Mouse (Mus musculus) midbrain, postnatal 0 days (tissue): ENCODE data around the gene Ddx27. TPM values are rescaled to one million over a fixed set of nuclear protein-coding genes. Genes with fewer than 3 reads are reported as not detected.

ENCODE experiments used
- ATAC-seq: fragments of 200-750 bp; cut with Nextera tagmentation; 2 replicates; pipeline ENCODE4 v1.8.0; 2017; ENCODE audit warnings: moderate number of reproducible peaks, mild to moderate bottlenecking, moderate TSS enrichment, moderate library complexity; ENCODE audit not compliant: low FRiP score
- DNase-seq: peaks from one replicate; pipeline ENCODE4 v3.0.0-alpha.2; 2015; ENCODE audit warnings: low spot score
- H3K27ac ChIP-seq: fragments of 300-500 bp; sonication (generic); 2 replicates; pipeline ENCODE4 v1.5.1; 2014; ENCODE audit warnings: low read depth, mild to moderate bottlenecking, low read length, mixed read lengths
- H3K27me3 ChIP-seq: fragments of 300-500 bp; sonication (generic); 2 replicates; pipeline ENCODE4 v1.6.1; 2014; ENCODE audit warnings: low read length, control low read depth, mixed read lengths; ENCODE audit not compliant: insufficient read depth
- H3K36me3 ChIP-seq: fragments of 300-500 bp; sonication (generic); 2 replicates; pipeline ENCODE4 v1.6.1; 2014; ENCODE audit warnings: low read length, control low read depth, mixed read lengths; ENCODE audit not compliant: insufficient read depth
- H3K4me1 ChIP-seq: fragments of 300-500 bp; sonication (generic); 2 replicates; pipeline ENCODE4 v1.6.1; 2014; ENCODE audit warnings: mild to moderate bottlenecking, control low read depth, antibody characterized with exemption, low read length, mixed read lengths; ENCODE audit not compliant: insufficient read depth
- H3K4me2 ChIP-seq: fragments of 300-500 bp; sonication (generic); 2 replicates; pipeline ENCODE4 v1.6.1; 2014; ENCODE audit warnings: low read depth, mild to moderate bottlenecking, low read length, mixed read lengths; ENCODE audit not compliant: poor library complexity, severe bottlenecking
- H3K4me3 ChIP-seq: fragments of 300-500 bp; sonication (generic); 2 replicates; pipeline ENCODE4 v1.5.1; 2014; ENCODE audit warnings: low read depth, mild to moderate bottlenecking, low read length, moderate library complexity
- H3K9ac ChIP-seq: fragments of 300-500 bp; sonication (generic); replicated peaks from 2 replicates; pipeline ENCODE4 v1.6.1; 2014; ENCODE audit warnings: mild to moderate bottlenecking, low read length, moderate library complexity, mixed read lengths; ENCODE audit not compliant: poor library complexity, severe bottlenecking
- H3K9me3 ChIP-seq: fragments of 300-500 bp; sonication (generic); 2 replicates; pipeline ENCODE4 v1.6.1; 2016; ENCODE audit warnings: low read length, control low read depth
- CTCF ChIP-seq: IDR thresholded peaks from 2 replicates; pipeline ENCODE4 v1.5.1; 2016; ENCODE audit warnings: antibody characterized with exemption, mild to moderate bottlenecking
- WGBS: fragments of 180-500 bp; shearing (Covaris S2); extraction: QIAGEN DNeasy Blood & Tissue Kit; methylation state at CpG from one replicate; pipeline ENCODE4 v1.1.7; 2014; 5-methylcytosine and 5-hydroxymethylcytosine counted together
- polyA plus RNA-seq: library from polyadenylated mRNA; unstranded; fragments of >200 nt; fragmentation: Nextera tagmentation; extraction: Ambion mirVana; gene quantifications from 2 replicates; pipeline ENCODE4 v1.2.1, GENCODE M21; 2015
- total RNA-seq: library from RNA; depleted of rRNA; stranded (reverse); fragments of >200 nt; gene quantifications from 2 replicates; pipeline ENCODE4 v1.2.3, GENCODE M21; 2014

The Ddx27 gene
- total and polyA plus RNA-seq, 2 experiments from 2014 or later, result 29.5 to 38.6 TPM

DNA sequence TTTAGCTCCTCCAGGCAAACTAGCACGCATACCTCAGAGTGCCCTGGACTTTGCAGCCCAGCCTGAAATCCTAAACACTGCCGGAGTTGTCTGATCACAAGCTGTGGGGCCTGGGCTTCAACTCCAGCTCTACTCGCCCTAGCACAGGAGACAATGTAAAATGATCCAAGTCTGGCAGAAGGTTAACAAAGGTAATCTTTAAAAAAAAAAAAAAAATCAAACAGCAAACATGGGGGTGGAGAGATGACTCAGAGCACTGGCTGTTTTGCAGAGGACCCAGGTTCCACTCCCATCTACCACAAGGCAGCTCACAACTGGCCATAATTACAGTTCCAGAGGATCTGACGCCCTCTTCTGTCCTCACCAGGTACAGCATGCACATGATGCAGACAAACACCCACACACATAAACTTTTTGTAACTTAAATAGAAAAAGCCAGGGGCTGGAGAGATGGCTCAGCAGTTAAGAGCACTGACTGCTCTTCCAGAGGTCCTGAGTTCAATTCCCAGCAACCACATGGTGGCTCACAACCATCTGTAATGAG lies 31.6 kb upstream of the Ddx27 start:
- Histone ChIP-seq H3K4me3 (no peak overlapping the region), H3K27me3 (no peaks in the 10 kb centered on the region), H3K4me2 (no peak overlapping the region), H3K4me1 (no peaks in the 10 kb centered on the region), H3K9me3 (no peaks in the 10 kb centered on the region), H3K36me3 (no peaks in the 10 kb centered on the region), H3K27ac (no peak overlapping the region), H3K9ac (no peak overlapping the region)
- DNase-seq, result no peak
- TF ChIP-seq CTCF, result no peak
- no peak for ATAC-seq
- 85% methylated on average over 4 of the region's 4 CpGs for WGBS

DNA sequence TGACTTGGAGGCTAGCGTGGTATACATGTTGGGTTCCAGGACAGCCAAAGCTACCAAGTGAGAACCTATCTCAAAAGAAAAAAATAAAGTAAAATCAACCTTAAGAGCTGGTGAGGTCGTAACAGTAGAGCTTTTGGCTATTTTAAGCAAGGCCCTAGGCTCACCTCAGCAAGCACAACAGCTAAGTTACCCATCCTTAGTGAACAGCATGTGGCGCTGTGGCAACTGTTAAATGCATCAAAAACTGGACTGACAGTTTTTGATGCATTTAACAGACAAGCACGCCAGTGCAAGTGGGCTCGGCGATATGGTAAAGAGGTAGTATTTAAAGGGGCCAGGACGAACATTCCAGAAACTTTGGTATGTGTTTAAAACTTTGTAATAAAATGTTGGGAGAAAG lies 24.1 kb upstream of the Ddx27 start:
- H3K27ac ChIP-seq, result no peak overlapping the region
- 84% methylated on average over 7 of the region's 7 CpGs for WGBS
- H3K4me3 ChIP-seq, result no peak overlapping the region
- H3K4me2 ChIP-seq, result no peak overlapping the region
- no peak for TF ChIP-seq CTCF
- no peak overlapping the region for H3K9ac ChIP-seq
- ATAC-seq, result no peak
- peaks cover 4% of the 10 kb centered on the region; the same call in 1 of the 2 replicates for H3K4me1 ChIP-seq
- no peak for DNase-seq
- no peaks in the 10 kb centered on the region for H3K27me3 ChIP-seq
- no peaks in the 10 kb centered on the region for H3K9me3 ChIP-seq
- H3K36me3 ChIP-seq, result no peaks in the 10 kb centered on the region

DNA sequence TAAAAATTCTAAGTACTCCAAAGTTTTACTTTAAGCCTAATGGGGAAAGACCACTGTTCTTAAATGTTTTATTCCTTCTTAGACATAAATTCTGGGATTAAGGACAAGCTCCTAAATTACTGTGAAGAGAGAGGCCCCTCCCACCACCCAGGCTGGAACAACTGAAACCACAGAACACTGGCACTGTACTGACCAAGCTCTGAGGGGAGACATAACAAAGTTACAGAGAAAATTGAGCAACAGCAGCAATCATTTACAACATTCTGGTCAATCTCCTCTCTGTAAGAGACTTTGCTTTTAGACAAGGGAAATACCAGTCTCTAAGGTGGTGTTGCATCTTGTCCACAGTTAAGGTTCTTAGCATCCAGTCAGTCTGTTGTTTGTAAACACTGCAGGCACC lies 23.0 kb upstream of the Ddx27 start:
- Histone ChIP-seq H3K4me2 (no peak overlapping the region), H3K4me3 (no peak overlapping the region), H3K27me3 (no peaks in the 10 kb centered on the region), H3K27ac (no peak overlapping the region), H3K9ac (no peak overlapping the region), H3K36me3 (no peaks in the 10 kb centered on the region), H3K4me1 (peaks cover 4% of the 10 kb centered on the region; the same call in 1 of the 2 replicates), H3K9me3 (no peaks in the 10 kb centered on the region)
- no peak for ATAC-seq
- DNase-seq, result no peak
- no peak for TF ChIP-seq CTCF

DNA sequence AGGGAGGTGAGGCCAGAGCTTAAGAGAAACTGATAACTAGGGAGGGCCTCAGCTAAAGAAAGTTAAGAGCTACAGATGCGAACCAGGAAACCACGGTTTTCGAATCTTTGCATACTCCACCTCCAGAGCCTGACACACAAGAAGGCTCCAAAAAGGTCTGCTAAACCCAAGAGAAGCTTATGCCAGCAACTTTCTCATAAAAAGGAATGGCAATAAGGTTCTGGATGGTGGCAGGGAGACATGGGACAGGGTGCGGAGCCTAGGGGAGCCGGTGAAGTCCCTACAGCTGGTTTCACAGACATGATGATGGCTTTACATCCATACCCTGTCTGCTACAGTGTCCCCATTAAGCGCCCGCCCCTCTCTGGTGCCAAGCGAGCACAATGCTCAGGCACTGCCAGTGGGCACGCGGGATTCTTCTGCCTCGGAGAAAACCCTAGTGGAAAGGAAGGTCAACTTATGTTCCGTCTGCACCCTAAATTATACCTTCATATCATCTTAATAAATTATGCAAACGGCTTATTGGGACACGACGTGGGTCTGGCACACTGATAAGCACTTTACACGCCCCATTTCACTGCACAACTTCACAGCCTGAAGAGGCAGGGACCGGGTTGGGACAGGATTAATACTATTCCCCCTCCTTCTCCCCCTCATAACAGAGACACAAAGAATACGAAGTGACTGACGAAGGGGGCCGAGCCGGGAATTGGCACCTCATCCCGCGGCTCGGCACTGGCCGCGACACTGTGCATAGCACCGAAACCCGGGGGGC lies 19.8 kb upstream of the Ddx27 start:
- no peak for TF ChIP-seq CTCF
- peak overlapping the region; percentile 99 for H3K9ac ChIP-seq
- H3K27ac ChIP-seq, result peak overlapping the region; percentile 96
- H3K4me2 ChIP-seq, result peak overlapping the region; percentile 58
- WGBS, result 3% methylated on average over 28 of the region's 28 CpGs
- DNase-seq (peak; percentile 43), ATAC-seq (peak; percentile 29; the same call in 1 of the 2 replicates)
- H3K4me1 ChIP-seq, result peaks cover 4% of the 10 kb centered on the region; the same call in 1 of the 2 replicates
- H3K36me3 ChIP-seq, result no peaks in the 10 kb centered on the region
- H3K4me3 ChIP-seq, result peak overlapping the region; percentile 96
- H3K27me3 ChIP-seq, result no peaks in the 10 kb centered on the region
- H3K9me3 ChIP-seq, result no peaks in the 10 kb centered on the region

DNA sequence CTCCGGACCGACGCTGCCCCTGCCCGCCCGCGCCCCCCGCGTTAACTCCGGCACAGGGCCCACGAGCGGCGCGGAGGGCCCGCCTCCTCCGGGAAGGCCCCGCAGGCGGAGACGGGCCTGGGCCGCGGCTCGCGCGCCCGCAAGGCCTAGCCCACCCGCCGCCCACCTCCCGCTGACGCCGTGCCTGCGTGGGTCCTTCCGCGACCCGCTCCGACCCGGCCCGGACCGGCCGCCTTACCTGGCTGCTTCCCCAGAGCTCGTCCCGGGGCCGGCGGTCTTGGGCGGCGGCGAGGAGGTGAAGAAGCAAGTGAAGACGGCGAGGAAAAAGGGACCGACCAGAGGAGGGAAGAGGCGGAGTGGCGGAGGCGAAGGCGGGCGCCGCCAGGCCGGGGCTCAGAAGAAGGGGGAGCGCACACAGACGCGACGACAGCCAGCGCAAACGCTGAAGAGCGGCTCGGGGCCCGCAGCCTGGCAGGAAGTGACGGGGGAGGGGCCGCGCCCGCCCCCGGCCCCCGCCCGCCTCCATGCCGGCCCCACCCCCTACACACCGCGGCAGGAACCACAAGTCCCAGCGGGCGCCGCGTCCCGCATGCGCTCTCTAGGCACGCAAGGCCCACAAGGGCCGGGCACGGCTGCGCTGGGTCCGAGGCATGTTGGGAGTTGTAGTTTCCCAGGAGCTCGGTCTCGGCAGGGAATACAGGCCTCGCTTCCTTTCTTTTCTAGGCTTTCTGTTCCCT lies 19.0 kb upstream of the Ddx27 start, which contains the start of gene Stau1:
Stau1 (minus strand) TSS at position 504 of the 737 bp plus-strand sequence.
- H3K27me3 ChIP-seq, result no peaks in the 10 kb centered on the region
- H3K4me2 ChIP-seq, result peak within 1 kb of the TSS; percentile 58
- WGBS, result 1% methylated on average over 70 of the region's 88 CpGs
- peaks cover 4% of the 10 kb centered on the region; the same call in 1 of the 2 replicates for H3K4me1 ChIP-seq
- H3K4me3 ChIP-seq, result peak within 1 kb of the TSS; percentile 96
- H3K27ac ChIP-seq, result peak within 1 kb of the TSS; percentile 96
- no peaks in the 10 kb centered on the region for H3K9me3 ChIP-seq
- peak; percentile 99 for DNase-seq
- peak within 1 kb of the TSS; percentile 99 for H3K9ac ChIP-seq
- ATAC-seq, result peak; percentile 99
- TF ChIP-seq CTCF, result no peak
- H3K36me3 ChIP-seq, result no peaks in the 10 kb centered on the region
